Mouse (Mus musculus) intestine, postnatal 0 days (tissue): ENCODE results near the gene Ccdc184. TPM values are rescaled to one million over a fixed set of nuclear protein-coding genes. Genes with fewer than 3 reads are reported as not detected.

ENCODE experiments used
- ATAC-seq: fragments of 200-750 bp; cut with Nextera tagmentation; 2 replicates; pipeline ENCODE4 v1.8.0; 2017; ENCODE audit warnings: mild to moderate bottlenecking, moderate TSS enrichment, moderate library complexity
- H3K27ac ChIP-seq: fragments of 300-500 bp; sonication (generic); 2 replicates; pipeline ENCODE4 v1.5.1; 2014; ENCODE audit warnings: mild to moderate bottlenecking, low read depth, low read length, moderate library complexity
- H3K27me3 ChIP-seq: fragments of 300-500 bp; sonication (generic); replicated peaks from 2 replicates; pipeline ENCODE4 v1.6.1; 2014; ENCODE audit warnings: low read length, mixed read lengths; ENCODE audit not compliant: control insufficient read depth, insufficient read depth
- H3K36me3 ChIP-seq: fragments of 300-500 bp; sonication (generic); 2 replicates; pipeline ENCODE4 v1.6.1; 2014; ENCODE audit warnings: mild to moderate bottlenecking, moderate library complexity; ENCODE audit not compliant: control insufficient read depth, insufficient read depth
- H3K4me1 ChIP-seq: fragments of 300-500 bp; sonication (generic); replicated peaks from 2 replicates; pipeline ENCODE4 v1.6.1; 2014; ENCODE audit warnings: antibody characterized with exemption, low read length, mixed read lengths; ENCODE audit not compliant: control insufficient read depth, insufficient read depth
- H3K4me2 ChIP-seq: fragments of 300-500 bp; sonication (generic); replicated peaks from 2 replicates; pipeline ENCODE4 v1.6.1; 2014; ENCODE audit warnings: low read depth, mild to moderate bottlenecking, moderate library complexity
- H3K4me3 ChIP-seq: fragments of 300-500 bp; sonication (generic); 2 replicates; pipeline ENCODE4 v1.5.1; 2014; ENCODE audit warnings: low read depth, low read length
- H3K9ac ChIP-seq: fragments of 300-500 bp; sonication (generic); 2 replicates; pipeline ENCODE4 v1.6.1; 2014; ENCODE audit warnings: mild to moderate bottlenecking, low read depth, low read length
- H3K9me3 ChIP-seq: fragments of 300-500 bp; sonication (generic); 2 replicates; pipeline ENCODE4 v1.6.1; 2016; ENCODE audit warnings: mixed run types; ENCODE audit not compliant: control insufficient read depth
- CTCF ChIP-seq: sonication (generic); IDR thresholded peaks from 2 replicates; pipeline ENCODE4 v1.5.1; 2016; ENCODE audit warnings: low read depth, mild to moderate bottlenecking, control low read depth, antibody characterized with exemption, moderate library complexity
- WGBS: fragments of 180-500 bp; shearing (Covaris S2); extraction: QIAGEN DNeasy Blood & Tissue Kit; methylation state at CpG from one replicate; pipeline ENCODE4 v1.1.7; 2014; 5-methylcytosine and 5-hydroxymethylcytosine counted together
- polyA plus RNA-seq: library from polyadenylated mRNA; unstranded; fragments of >200 nt; fragmentation: Nextera tagmentation; extraction: Ambion mirVana; gene quantifications from 2 replicates; pipeline ENCODE4 v1.2.1, GENCODE M21; 2015

The Ccdc184 gene
- polyA plus RNA-seq, 1 experiment from 2014 or later, result 0.87 TPM

GRCm38 (mm10) chr15:98161026-98161805 lies 5.7 kb upstream of the Ccdc184 start:
- peaks cover under 1% of the 10 kb centered on the region for H3K27me3 ChIP-seq
- no peak for TF ChIP-seq CTCF
- no peak overlapping the region for H3K4me2 ChIP-seq
- no peak for ATAC-seq
- H3K9me3 ChIP-seq, result no peaks in the 10 kb centered on the region
- H3K4me1 ChIP-seq, result no peaks in the 10 kb centered on the region
- no peak overlapping the region for H3K27ac ChIP-seq
- no peak overlapping the region for H3K4me3 ChIP-seq
- H3K36me3 ChIP-seq, result no peaks in the 10 kb centered on the region
- no peak overlapping the region for H3K9ac ChIP-seq
- 73% methylated on average over 19 of the region's 19 CpGs for WGBS

GRCm38 (mm10) chr15:98162561-98162960 lies 4.4 kb upstream of the Ccdc184 start:
- H3K4me2 ChIP-seq, result no peak overlapping the region
- no peak overlapping the region for H3K27ac ChIP-seq
- no peaks in the 10 kb centered on the region for H3K36me3 ChIP-seq
- H3K4me3 ChIP-seq, result no peak overlapping the region
- H3K4me1 ChIP-seq, result no peaks in the 10 kb centered on the region
- no peaks in the 10 kb centered on the region for H3K9me3 ChIP-seq
- no peak for ATAC-seq
- WGBS, result 51% methylated on average over 4 of the region's 4 CpGs
- TF ChIP-seq CTCF, result no peak
- peaks cover 14% of the 10 kb centered on the region for H3K27me3 ChIP-seq
- H3K9ac ChIP-seq, result no peak overlapping the region

GRCm38 (mm10) chr15:98165525-98165924 lies 1.4 kb upstream of the Ccdc184 start, which contains the start of gene Asb8:
TSS of gene Asb8 (minus strand) at chr15:98165625.
- Histone ChIP-seq H3K4me2 (no peak within 1 kb of the TSS), H3K4me3 (no peak within 1 kb of the TSS), H3K4me1 (no peaks in the 10 kb centered on the region), H3K36me3 (no peaks in the 10 kb centered on the region), H3K9ac (no peak within 1 kb of the TSS), H3K27ac (no peak within 1 kb of the TSS), H3K27me3 (peaks cover 42% of the 10 kb centered on the region), H3K9me3 (no peaks in the 10 kb centered on the region)
- ATAC-seq, result no peak
- no peak for TF ChIP-seq CTCF
- 83% methylated on average over 5 of the region's 5 CpGs for WGBS

- peaks cover 42% of the 10 kb centered on the region for H3K27me3 ChIP-seq
- WGBS, result 3% methylated on average over 69 of the region's 69 CpGs
- H3K4me2 ChIP-seq, result peak overlapping the region; percentile 49
- H3K27ac ChIP-seq, result no peak overlapping the region
- no peak for TF ChIP-seq CTCF
- no peak overlapping the region for H3K9ac ChIP-seq
- no peaks in the 10 kb centered on the region for H3K9me3 ChIP-seq
- H3K4me3 ChIP-seq, result peak overlapping the region; percentile 26
- H3K4me1 ChIP-seq, result no peaks in the 10 kb centered on the region
- no peaks in the 10 kb centered on the region for H3K36me3 ChIP-seq
- ATAC-seq, result peak; percentile 58; the same call in 1 of the 2 replicates
These were observed 975 bp downstream of the Ccdc184 start for GRCm38 (mm10) chr15:98167645-98168621.

GRCm38 (mm10) chr15:98168622-98169004 lies 1.7 kb downstream of the Ccdc184 start:
- no peak for TF ChIP-seq CTCF
- ATAC-seq, result no peak
- no peak overlapping the region for H3K9ac ChIP-seq
- H3K27ac ChIP-seq, result no peak overlapping the region
- WGBS, result 10% methylated on average over 18 of the region's 19 CpGs
- peaks cover 42% of the 10 kb centered on the region for H3K27me3 ChIP-seq
- H3K9me3 ChIP-seq, result no peaks in the 10 kb centered on the region
- H3K36me3 ChIP-seq, result no peaks in the 10 kb centered on the region
- H3K4me3 ChIP-seq, result no peak overlapping the region
- no peak overlapping the region for H3K4me2 ChIP-seq
- H3K4me1 ChIP-seq, result no peaks in the 10 kb centered on the region

- ATAC-seq, result no peak
- no peak for TF ChIP-seq CTCF
- H3K36me3 ChIP-seq, result no peaks in the 10 kb centered on the region
- H3K4me2 ChIP-seq, result no peak overlapping the region
- H3K4me3 ChIP-seq, result no peak overlapping the region
- H3K27ac ChIP-seq, result no peak overlapping the region
- 33% methylated on average over 7 of the region's 7 CpGs for WGBS
- no peak overlapping the region for H3K9ac ChIP-seq
- H3K9me3 ChIP-seq, result no peaks in the 10 kb centered on the region
- peaks cover 42% of the 10 kb centered on the region for H3K27me3 ChIP-seq
- H3K4me1 ChIP-seq, result no peaks in the 10 kb centered on the region
These were observed 3.4 kb downstream of the Ccdc184 start for GRCm38 (mm10) chr15:98170365-98170764.
